Mouse (Mus musculus) stomach, postnatal 0 days (tissue): ENCODE data around the gene Iyd.

Experiments
- CTCF ChIP-seq: IDR thresholded peaks from 2 replicates; pipeline ENCODE4 v1.5.1; 2016; ENCODE audit warnings: antibody characterized with exemption, low read depth, mild to moderate bottlenecking, moderate library complexity
- EP300 ChIP-seq: optimal IDR thresholded peaks from 2 replicates; pipeline ENCODE3; 2016; ENCODE audit warnings: antibody characterized with exemption

DNA sequence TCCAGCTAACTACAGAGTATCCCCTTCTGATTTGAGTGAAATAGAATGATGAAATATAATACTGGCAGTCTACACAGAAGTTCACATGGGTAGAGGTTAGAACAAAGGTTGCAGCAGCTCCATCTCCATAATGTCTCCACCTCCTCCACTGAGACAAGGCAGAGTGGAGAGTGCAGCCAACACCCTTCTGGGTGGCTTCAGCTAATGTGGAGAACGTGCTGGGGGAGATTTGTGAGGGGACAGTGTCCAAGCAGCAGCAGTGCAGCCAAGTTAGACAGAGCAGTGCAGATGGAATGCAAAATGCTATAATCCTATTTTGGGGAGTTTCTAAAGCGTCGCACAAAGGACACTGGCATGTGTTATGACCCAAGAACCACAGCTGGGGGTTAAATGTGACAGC is 16.5 kb downstream of the Iyd start:
- TF ChIP-seq CTCF = no peak
- TF ChIP-seq EP300 = no peak
